Mouse (Mus musculus) layer of hippocampus, adult 18-20 months (tissue): ENCODE measurements around the gene Ttll13. TPM values are rescaled to one million over a fixed set of nuclear protein-coding genes. Genes with fewer than 3 reads are reported as not detected.

Experiments used
- DNase-seq, 2 experiments: peaks; one replicate each; pipeline ENCODE4 v3.0.0; 2022; ENCODE audit warnings: low spot score in 2 of 2
- total RNA-seq, 2 experiments: library from RNA; stranded (reverse); gene quantifications; 2 replicates each; pipeline ENCODE4 v1.2.3; 2021

Gene Ttll13
- total RNA-seq, 2 experiments from 2014 or later: 1.9 to 2.8 TPM

DNA sequence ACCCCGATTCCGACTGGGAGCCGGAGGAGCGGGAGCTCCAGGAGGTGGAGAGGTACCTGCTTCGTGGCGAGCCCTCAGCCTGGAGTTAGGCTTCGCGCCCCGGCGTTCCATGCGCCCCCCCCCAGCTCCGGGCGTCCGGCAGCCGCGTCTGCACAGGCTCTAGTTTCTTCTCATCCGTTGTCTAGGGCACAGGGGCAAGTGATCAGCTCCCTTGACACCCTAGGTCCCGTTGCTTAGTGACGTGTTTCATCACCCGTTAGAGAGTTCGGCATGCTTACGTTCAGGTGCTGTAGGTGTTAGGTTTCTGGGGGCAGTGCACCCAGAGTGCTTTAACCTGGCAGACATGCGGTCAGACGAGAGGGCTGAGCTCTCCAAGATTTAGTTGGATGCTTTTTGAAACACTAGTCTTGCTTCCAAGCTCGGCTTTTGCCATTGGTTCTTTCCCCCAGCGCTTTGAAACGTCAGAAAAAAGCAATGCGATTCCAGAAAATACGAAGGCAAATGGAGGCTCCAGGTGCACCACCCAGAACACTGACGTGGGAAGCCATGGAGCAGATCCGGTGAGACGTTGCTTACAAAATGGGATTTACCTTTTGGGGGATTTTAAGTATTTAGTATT lies 15.3 kb downstream of the Ttll13 start:
- DNase-seq: peak in 1 of 2 experiments; percentile 29

DNA sequence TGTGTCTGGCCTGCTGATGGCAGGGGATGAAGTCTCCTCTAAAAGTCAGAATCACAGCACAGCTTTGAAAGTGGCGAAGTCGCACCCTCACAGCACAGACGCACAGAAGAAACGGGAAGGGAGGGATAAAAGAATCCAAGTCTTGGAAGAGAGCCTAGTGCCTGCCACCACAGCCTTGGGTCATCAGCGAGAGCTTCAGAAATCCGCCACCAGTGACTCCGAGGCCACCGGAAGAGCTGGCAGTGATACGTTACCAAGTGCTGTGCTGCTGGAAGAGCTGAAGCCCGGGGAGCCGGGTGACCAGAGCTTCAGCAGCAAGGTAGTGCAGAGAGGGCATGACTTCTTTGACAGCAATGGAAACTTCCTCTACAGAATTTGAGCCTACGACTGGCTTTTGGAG lies 18.4 kb downstream of the Ttll13 start:
- no peak for DNase-seq

DNA sequence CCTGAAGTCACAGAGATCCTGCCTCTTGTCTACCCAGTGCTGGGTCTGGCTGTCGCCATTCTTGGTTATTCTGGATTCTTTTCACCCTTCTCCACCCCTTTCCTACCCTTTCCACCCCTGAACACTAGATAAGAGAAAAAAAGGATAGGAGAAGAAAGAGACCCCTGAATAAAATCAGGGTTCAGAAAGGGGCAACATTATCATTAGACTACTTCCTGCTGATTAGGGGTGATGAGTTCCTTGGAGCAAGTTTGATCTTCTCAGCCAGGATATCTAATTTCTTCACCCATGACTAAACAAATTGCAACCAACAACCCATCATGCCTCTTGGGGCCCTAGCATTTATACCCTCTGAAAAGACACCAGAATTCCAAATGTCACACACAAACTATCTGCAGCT lies 21.6 kb downstream of the Ttll13 start:
- no peak for DNase-seq

DNA sequence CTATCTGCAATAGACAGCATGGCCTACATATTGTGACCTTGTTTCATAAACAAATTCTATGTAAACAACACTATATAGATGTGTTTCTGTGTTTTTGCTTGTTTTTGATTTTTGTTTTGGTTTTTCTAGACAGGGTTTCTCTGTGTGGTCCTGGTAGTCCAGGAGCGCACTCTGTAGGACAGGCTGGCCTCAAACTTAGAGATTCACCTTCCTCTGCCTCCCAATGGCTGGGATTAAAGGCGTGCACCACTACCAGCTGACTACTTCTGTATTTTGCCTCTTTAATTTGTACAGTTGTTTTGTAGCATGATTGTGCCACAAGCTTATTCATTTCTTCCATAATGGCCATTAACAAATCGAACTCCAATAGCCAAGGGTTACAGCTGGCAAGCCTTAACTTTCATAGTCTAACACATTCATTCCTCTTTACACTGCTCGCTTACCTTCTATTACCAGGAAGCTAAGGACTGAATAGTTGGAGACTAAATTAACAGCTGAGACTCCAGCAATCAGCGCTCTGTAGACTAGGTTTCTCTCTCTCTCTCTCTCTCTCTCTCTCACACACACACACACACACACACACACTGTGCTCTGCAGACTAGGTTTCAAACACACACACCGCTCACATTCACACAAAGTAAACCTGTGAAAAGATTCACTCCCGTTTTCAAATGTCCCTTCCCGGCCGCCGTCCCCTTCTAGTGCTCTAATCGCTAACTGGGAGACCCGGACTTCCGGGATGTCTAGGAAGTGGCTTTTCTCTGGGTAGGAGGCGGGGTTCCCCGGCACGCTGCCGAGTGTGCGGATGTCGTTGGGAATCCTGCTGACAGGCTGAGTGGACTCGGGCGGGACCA lies 22.9 kb downstream of the Ttll13 start, which contains the start of gene Vps33b:
Gene Vps33b, plus strand, starts transcription at position 753 of the 854 bp plus-strand sequence.
- DNase-seq: peak; percentile 92 to 99

DNA sequence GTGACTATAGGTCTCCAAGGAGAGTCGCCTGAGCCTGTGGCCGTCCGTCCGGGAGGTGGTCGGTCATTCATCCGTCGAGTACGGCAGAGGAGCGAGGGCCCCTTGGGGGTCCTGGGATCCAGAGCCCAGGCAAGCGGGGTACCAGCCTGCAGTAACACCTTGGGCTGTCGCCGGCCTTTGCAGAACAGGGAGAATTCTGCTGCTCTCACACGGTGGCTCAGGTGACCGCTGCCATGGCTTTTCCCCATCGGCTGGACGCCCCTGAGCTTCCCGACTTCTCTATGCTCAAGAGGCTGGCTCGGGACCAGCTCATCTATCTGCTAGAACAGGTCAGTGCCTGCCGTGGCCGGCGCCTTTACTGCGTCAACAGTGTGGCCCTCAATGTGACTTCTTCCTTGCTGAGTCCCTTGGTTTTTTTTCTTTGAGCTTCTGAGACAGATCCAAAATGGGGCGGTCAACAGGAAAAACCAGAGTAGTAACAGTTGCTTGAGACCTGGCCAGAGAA lies 23.6 kb downstream of the Ttll13 start:
- DNase-seq: no peak

DNA sequence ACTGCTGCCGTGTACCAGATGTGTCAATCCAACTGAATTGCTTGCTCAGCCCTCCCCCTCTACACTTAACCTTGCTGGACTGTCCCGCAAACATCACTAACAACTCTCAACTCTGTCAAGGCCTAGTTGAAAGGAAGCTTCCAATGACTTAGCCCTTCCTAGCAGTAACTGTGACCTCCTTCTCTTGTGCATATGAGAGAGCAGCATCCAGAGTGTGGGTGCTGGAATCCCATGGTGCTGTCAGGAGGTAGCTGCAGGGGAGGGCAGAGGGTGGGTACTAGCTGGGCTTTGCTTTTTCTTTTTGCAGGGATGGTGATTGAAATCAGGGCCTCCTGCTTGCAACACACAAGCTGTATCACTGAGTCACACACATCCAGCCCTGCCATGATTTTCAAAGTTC lies 27.3 kb downstream of the Ttll13 start:
- no peak for DNase-seq

DNA sequence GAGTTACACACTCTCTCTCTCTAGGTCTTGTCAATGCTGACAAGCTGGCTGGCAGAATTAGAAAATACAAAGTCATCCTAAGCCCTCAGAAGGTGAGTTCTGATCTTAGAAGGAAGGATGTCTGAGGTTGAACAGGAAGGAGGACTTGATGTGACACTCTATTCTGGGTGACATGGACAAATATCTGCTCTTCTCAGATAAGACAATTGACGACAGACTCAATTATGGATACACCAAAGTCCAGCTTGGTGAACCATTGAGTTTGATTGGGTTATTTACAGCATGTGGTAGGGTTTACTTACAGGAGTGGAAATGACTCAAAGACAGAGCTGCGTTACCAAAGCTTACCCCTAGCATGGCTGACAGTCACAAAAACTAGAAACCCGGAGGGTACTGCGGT lies 30.2 kb downstream of the Ttll13 start:
- no peak for DNase-seq

DNA sequence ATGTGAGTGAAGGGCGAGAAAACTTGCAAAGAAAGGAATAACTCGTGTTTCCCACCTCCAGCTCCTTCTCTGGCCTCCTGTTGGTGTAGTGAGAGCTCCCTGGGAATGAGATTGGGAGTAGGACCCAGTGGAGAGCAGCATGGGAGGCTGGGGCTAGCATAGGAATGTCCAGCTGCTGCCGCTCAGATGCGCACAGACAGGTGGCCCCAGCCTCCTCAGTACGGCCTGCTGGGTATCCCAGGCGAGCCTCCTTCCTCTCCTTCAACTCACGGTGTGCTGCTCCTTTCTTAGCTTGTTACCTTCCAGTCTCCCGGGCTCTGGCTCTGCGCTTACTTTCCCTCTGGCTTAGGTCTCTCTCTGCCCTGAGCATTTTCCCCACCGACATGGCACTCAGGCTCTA lies 33.9 kb downstream of the Ttll13 start:
- DNase-seq: no peak

DNA sequence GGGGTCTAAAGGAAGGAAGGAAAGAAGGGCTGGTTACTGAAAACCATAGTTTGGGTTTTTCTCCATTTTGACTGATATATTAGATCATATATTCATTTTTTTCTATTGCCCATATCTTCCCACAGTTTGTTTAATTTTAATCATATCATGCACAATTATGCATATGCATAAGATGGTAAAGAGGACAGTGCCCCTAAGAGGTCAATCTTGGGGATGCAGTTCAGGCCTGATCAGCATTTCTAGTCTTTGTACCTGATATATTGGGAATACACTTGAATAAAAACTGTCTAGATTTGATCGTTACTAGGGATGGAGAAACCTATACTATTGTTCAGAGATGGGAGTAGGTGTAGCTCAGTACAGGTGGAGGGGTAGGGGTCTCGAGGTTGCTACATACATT lies 34.8 kb downstream of the Ttll13 start:
- no peak for DNase-seq

DNA sequence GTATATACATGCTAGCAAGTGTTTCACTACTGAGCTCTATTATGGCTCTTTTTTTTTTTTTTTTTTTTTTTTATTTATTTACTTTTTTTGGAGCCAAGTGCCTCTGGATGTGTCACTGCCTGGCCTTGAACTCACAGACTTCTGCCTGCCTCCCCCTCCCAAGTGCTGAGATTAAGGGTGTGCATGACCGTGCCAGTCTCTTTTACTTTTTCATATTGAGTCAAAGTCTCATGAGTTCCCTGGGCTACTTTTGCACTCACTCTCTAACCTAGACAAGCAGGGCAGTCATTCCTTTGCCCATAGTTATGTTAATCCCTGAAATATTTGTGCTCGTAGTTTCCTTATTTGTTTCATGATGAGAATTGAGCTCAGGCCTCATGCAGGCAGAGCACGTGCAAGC lies 35.5 kb downstream of the Ttll13 start:
- DNase-seq: no peak

DNA sequence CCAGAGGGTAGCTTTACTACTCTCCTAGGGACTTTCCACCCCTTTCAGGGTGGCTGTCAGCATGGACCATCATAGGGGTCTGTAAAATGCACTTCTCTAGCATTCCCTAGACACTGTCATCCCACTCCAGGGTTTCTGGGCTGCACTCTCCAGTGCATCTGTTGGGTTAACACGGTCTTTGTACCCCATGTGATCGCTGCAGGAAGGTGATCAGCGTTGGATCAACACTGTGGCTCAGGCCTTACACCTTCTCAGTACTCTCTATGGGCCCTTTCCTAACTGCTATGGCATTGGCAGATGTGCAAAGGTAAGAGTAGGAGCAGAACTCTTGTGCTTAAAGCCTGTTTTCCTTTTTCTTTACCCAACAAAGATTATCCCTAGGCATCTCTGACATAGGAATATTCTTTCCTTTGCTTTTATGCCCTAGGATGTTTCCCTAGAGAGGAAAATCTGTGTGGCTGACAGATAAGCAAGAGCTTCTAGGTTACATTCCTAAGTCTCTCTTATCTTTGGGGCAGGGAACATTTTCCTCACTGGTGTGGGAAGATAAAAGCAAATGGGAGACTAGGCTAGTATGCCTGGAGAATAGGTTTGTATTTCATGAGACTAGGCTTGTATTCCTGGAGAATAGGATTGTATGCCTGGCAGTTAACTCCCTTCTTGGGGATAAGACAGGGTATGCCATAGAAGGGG lies 37.2 kb downstream of the Ttll13 start:
- DNase-seq: no peak

DNA sequence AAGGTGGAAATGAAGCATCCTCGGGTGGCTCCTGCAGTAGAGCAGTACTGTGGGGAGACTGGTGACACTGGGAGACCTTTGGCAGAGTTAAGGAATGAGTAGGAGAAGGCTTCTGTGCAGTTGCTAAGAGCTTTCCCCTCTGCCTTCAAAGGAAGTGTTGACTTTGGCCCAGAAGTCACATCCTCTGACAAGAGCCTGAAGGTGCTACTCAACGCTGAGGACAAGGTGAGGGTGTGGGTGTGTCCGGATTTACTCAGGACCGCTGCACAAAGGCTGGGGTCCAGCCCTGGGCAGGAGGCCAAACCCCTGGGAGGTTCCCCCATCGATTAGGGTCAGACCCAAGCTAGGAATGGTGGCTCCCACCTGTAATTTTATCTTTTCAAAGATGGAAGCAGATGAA lies 38.2 kb downstream of the Ttll13 start:
- DNase-seq: no peak

DNA sequence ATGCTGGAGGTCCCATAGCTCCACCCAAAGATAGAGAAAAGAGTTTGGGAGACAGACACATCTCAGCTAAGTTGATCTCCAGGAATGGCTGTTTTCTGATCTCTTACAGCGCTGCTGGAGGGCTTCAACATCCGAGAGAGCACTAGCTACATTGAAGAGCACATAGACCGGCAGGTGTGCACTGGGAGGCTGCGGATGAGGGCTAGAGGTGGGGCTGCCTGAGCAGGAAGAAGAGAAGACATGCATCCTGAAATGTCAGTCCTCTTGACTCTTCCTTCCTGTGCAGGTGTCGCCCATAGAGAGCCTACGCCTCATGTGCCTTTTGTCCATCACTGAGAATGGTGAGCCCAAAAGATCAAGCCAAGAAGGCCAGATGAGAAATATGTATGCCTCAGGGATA lies 39.5 kb downstream of the Ttll13 start:
- no peak for DNase-seq

DNA sequence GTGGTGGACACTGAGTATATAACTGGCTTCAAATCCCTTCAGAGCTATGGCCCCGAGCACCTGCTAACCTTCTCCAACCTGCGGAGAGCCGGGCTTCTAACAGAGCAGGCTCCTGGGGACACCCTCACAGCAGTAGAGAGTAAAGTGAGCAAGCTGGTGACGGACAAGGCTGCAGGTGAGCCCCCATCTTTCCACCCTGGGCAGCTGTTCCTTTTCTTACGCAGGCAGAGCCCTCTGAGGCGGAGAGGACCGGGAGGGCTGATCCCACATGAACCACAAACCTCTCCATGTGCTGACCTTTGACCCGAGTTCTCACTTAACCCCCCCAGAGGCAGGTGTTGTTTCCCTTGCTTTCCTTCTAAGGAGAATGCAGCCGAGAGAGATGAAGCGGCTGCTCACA lies 41.6 kb downstream of the Ttll13 start:
- DNase-seq: no peak

DNA sequence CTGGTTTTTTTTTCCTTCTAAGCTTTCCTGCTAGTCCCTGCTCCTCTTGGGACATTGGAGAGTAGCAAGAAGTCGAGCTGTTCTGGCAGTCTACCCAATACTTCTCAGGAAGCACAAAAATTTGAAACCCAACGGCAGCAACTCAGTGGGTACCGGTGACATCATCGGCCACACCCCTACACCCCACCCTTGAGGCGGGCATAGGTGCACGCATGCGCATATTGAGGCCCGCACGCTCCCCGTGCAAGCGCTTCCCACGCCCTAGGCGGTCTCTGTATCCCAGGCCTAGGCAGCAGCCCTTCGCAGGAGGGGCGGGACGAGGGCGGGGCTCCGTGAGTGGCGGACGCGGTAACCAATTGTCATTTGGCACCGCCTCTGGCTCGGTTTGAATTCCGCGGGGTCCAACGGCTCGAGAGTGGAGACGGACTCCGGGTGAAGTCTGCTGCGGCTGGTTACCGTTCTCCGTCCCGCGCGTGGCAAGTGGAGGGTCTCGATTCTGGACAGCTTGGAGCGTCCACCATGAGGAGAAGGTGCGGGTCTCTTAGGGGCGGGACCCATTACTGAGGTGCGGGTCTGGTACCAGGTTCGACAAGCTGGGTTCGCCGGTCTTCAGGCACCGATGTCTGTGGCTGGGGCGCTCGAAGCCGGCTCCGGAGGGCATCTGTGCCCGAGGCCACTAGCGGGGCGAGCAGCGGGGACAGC lies 48.0 kb downstream of the Ttll13 start, which contains the start of gene Prc1:
Gene Prc1, plus strand, starts transcription at position 389 of the 702 bp plus-strand sequence.
- DNase-seq: peak; percentile 98 to 99

DNA sequence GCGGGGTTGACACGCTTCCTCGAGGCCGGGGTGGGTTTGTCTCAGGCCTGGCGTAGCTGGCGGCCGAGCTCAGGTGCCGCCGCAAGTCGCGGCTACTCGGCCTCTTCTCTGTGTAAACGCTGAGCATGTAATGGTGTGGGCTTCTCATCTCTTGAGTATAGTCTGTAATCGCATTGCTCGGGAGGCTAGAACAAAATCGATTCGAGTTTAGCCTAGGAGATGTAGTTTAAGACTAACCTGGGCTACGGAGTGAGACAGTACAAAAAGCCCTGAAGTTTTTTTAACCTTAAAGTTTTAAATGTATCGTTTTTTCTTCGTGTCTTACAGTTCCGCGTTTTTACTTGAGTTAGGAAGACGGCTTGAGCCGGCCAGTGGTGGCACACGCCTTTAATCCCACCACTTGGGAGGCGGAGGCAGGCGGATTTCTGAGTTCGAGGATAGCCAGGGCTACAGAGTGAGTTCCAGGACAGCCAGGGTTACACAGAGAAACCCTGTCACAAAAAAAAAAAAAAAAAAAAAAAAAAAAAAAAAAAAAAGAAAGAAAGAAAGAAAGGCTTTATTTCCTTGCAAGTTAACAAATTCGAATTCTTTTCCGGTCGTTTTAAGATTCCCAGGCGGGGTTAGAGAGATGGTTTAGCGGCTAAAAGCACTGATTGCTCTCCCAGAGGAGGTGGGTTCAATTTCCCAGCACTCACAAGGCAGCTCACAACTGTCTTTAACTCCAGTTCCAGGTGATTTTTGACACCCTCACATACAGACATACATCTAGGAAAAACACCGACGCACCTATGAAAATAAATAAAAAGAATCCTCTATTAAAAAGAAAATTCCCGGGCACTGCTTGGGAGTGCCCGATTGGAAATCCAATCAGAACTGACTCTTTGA lies 48.8 kb downstream of the Ttll13 start:
- no peak for DNase-seq

DNA sequence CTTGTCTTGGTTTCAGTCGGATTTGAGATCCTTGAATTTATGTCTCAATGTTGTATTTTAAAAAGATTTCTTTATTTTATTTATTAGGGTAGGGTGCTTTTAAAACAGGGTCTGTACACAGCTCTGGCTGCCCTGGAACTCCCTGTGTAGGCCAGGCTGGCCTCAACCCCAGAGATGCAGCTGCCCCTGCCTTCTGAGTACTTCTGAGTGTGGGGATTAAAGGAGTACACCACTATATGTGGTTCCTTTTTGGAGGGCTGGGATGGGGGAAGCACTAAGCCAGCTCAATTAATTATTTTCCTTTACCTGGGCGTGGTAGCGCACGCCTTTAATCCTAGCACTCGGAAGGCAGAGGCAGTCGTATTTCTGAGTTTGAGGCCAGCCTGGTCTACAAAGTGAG lies 50.3 kb downstream of the Ttll13 start:
- no peak for DNase-seq

DNA sequence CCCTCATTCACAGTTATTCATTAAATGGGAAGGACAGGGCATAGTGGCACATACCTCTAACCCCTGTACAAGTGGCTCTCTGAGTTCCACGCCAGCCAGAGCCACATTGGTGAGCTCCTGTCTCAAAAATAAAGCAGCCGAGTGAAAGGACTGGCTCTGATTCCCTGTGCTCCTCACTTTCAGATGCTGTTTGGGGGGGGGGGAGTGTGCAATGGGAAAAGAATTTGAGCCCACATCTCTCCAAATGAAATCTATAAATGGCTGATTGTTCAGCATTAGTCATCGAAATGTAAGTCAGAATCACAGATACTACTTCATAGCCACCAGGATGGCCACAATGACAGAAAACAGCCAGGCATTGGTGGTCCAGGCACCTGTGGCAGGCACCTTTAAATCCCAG lies 50.9 kb downstream of the Ttll13 start:
- no peak for DNase-seq

DNA sequence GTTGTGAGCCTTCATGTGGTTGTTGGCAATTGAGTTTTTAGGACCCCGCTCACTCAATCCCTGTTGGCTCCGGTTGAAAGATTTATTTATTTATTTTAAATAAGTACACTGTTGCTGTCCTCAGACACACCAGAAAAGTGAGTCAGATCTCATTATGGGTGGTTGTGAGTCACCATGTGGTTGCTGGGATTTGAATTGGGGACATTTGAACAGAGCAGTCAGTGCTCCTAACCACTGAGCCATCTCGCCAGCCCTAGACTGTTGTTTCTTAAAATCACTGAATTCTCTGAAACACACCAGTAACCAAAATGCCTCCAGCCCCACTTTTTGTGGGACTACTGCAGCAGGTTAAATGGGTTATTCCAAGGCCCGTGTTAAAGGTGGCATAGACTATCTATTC lies 52.6 kb downstream of the Ttll13 start:
- DNase-seq: no peak

DNA sequence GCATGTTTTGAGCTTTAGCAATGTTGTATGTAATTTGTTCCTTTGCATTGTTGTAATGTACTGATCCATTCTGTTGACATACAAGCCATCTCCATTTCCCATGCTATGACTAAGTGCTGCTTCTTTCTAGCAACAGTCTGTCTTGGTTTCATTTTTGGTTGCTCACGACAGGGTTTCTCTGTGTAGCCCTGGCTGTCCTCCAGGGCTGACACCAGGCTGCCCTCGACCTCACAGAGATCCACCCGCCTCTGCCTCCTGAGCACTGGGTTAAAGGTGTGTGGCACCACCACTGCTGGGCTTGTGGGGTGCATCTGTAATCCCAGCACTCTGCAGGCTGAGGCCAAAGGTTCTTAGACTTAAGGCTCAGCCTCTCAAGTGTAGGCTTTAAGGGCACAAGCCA lies 53.4 kb downstream of the Ttll13 start:
- DNase-seq: no peak
